Mouse (Mus musculus) lung, embryonic 14.5 days (tissue): ENCODE data around the gene Rap1gds1. TPM values are rescaled to one million over a fixed set of nuclear protein-coding genes. Genes with fewer than 3 reads are reported as not detected.

Experiments used
- ATAC-seq: fragments of 200-750 bp; cut with Nextera tagmentation; 2 replicates; pipeline ENCODE4 v1.8.0; 2017; ENCODE audit warnings: mild to moderate bottlenecking, moderate TSS enrichment, moderate library complexity; ENCODE audit not compliant: insufficient read depth
- DNase-seq: peaks from one replicate; pipeline ENCODE4 v3.0.0-alpha.2; 2015
- H3K27ac ChIP-seq: fragments of 300-500 bp; sonication (generic); 2 replicates; pipeline ENCODE4 v1.5.1; 2014; ENCODE audit warnings: low read depth, mild to moderate bottlenecking, moderate library complexity
- H3K27me3 ChIP-seq: fragments of 300-500 bp; sonication (generic); 2 replicates; pipeline ENCODE4 v1.6.1; 2014; ENCODE audit warnings: low read length, control low read depth; ENCODE audit not compliant: insufficient read depth
- H3K36me3 ChIP-seq: fragments of 300-500 bp; sonication (generic); 2 replicates; pipeline ENCODE4 v1.6.1; 2014; ENCODE audit warnings: control low read depth; ENCODE audit not compliant: insufficient read depth
- H3K4me1 ChIP-seq: fragments of 300-500 bp; sonication (generic); 2 replicates; pipeline ENCODE4 v1.6.1; 2014; ENCODE audit warnings: antibody characterized with exemption, control low read depth; ENCODE audit not compliant: insufficient read depth
- H3K4me2 ChIP-seq: fragments of 300-500 bp; sonication (generic); 2 replicates; pipeline ENCODE4 v1.6.1; 2014; ENCODE audit warnings: mild to moderate bottlenecking
- H3K4me3 ChIP-seq: fragments of 300-500 bp; sonication (generic); 2 replicates; pipeline ENCODE4 v1.5.1; 2014; ENCODE audit warnings: low read depth, low read length
- H3K9ac ChIP-seq: fragments of 300-500 bp; sonication (generic); 2 replicates; pipeline ENCODE4 v1.6.1; 2014
- H3K9me3 ChIP-seq: fragments of 300-500 bp; sonication (generic); 2 replicates; pipeline ENCODE4 v1.6.1; 2016; ENCODE audit warnings: low read depth, low read length, control low read depth
- CTCF ChIP-seq: IDR thresholded peaks from 2 replicates; pipeline ENCODE4 v1.5.1; 2016; ENCODE audit warnings: antibody characterized with exemption, low read depth
- WGBS: fragments of 180-500 bp; shearing (Covaris S2); extraction: QIAGEN DNeasy Blood & Tissue Kit; methylation state at CpG from one replicate; pipeline ENCODE4 v1.1.7; 2014; 5-methylcytosine and 5-hydroxymethylcytosine counted together
- polyA plus RNA-seq: library from polyadenylated mRNA; unstranded; fragments of >200 nt; fragmentation: Nextera tagmentation; extraction: Ambion mirVana; gene quantifications from 2 replicates; pipeline ENCODE4 v1.2.1, GENCODE M21; 2014

Rap1gds1 gene
- polyA plus RNA-seq, 1 experiment from 2014 or later: 75.0 TPM

GRCm38 (mm10) chr3:139048701-139049622 lies 26.0 kb downstream of the Rap1gds1 start:
- ATAC-seq: no peak
- 81% methylated on average over 12 of the region's 12 CpGs for WGBS
- no peak for DNase-seq
- Histone ChIP-seq H3K27me3 (no peaks in the 10 kb centered on the region), H3K4me1 (no peaks in the 10 kb centered on the region), H3K36me3 (peaks cover 18% of the 10 kb centered on the region), H3K4me3 (no peak overlapping the region), H3K27ac (no peak overlapping the region), H3K4me2 (no peak overlapping the region), H3K9me3 (no peaks in the 10 kb centered on the region), H3K9ac (no peak overlapping the region)
- TF ChIP-seq CTCF: no peak

GRCm38 (mm10) chr3:139042433-139042854 lies 32.6 kb downstream of the Rap1gds1 start:
- no peak overlapping the region for H3K4me3 ChIP-seq
- WGBS: 72% methylated on average over 3 of the region's 3 CpGs
- H3K27ac ChIP-seq: no peak overlapping the region

GRCm38 (mm10) chr3:139041921-139042320 lies 33.1 kb downstream of the Rap1gds1 start:
- H3K27ac ChIP-seq: no peak overlapping the region
- no peak for TF ChIP-seq CTCF
- ATAC-seq: no peak
- H3K4me3 ChIP-seq: no peak overlapping the region
- no peaks in the 10 kb centered on the region for H3K36me3 ChIP-seq
- no peak overlapping the region for H3K9ac ChIP-seq
- H3K27me3 ChIP-seq: no peaks in the 10 kb centered on the region
- no peaks in the 10 kb centered on the region for H3K9me3 ChIP-seq
- no peak overlapping the region for H3K4me2 ChIP-seq
- H3K4me1 ChIP-seq: no peaks in the 10 kb centered on the region
- no peak for DNase-seq
- 75% methylated on average over 4 of the region's 4 CpGs for WGBS

More at GRCm38 (mm10) chr3:139042433-139042854, 32.6 kb downstream of the Rap1gds1 start:
- no peak for DNase-seq
- H3K4me2 ChIP-seq: no peak overlapping the region
- H3K27me3 ChIP-seq: no peaks in the 10 kb centered on the region
- no peak for TF ChIP-seq CTCF
- no peak for ATAC-seq
- H3K9ac ChIP-seq: no peak overlapping the region
- no peaks in the 10 kb centered on the region for H3K36me3 ChIP-seq
- no peaks in the 10 kb centered on the region for H3K9me3 ChIP-seq
- no peaks in the 10 kb centered on the region for H3K4me1 ChIP-seq

GRCm38 (mm10) chr3:139037030-139037429 lies 38.0 kb downstream of the Rap1gds1 start:
- no peaks in the 10 kb centered on the region for H3K9me3 ChIP-seq
- ATAC-seq (no peak), DNase-seq (no peak)
- no peaks in the 10 kb centered on the region for H3K27me3 ChIP-seq
- H3K27ac ChIP-seq: no peak overlapping the region
- no peaks in the 10 kb centered on the region for H3K36me3 ChIP-seq
- WGBS: 89% methylated on average over 4 of the region's 4 CpGs
- H3K4me2 ChIP-seq: no peak overlapping the region
- no peak overlapping the region for H3K9ac ChIP-seq
- H3K4me1 ChIP-seq: no peaks in the 10 kb centered on the region
- TF ChIP-seq CTCF: no peak
- H3K4me3 ChIP-seq: no peak overlapping the region

GRCm38 (mm10) chr3:139033179-139033578 lies 41.8 kb downstream of the Rap1gds1 start:
- Histone ChIP-seq H3K9ac (no peak overlapping the region), H3K4me2 (no peak overlapping the region), H3K27ac (no peak overlapping the region), H3K9me3 (no peaks in the 10 kb centered on the region), H3K36me3 (no peaks in the 10 kb centered on the region; the same call in 1 of the 2 replicates), H3K27me3 (no peaks in the 10 kb centered on the region), H3K4me1 (no peaks in the 10 kb centered on the region), H3K4me3 (no peak overlapping the region)
- no peak for TF ChIP-seq CTCF
- DNase-seq (no peak), ATAC-seq (no peak)
- WGBS: 76% methylated on average over 6 of the region's 6 CpGs

GRCm38 (mm10) chr3:139030644-139031227 lies 44.3 kb downstream of the Rap1gds1 start:
- ATAC-seq (no peak), DNase-seq (no peak)
- no peaks in the 10 kb centered on the region for H3K4me1 ChIP-seq
- WGBS: 92% methylated on average over 4 of the region's 4 CpGs
- no peaks in the 10 kb centered on the region for H3K9me3 ChIP-seq
- no peak overlapping the region for H3K4me3 ChIP-seq
- H3K36me3 ChIP-seq: no peaks in the 10 kb centered on the region; the same call in 1 of the 2 replicates
- no peak overlapping the region for H3K4me2 ChIP-seq
- H3K9ac ChIP-seq: no peak overlapping the region
- TF ChIP-seq CTCF: no peak
- no peaks in the 10 kb centered on the region for H3K27me3 ChIP-seq
- no peak overlapping the region for H3K27ac ChIP-seq

- Histone ChIP-seq H3K4me2 (no peak overlapping the region), H3K9me3 (no peaks in the 10 kb centered on the region), H3K27me3 (no peaks in the 10 kb centered on the region), H3K4me3 (no peak overlapping the region), H3K36me3 (peaks cover 4% of the 10 kb centered on the region; the same call in 1 of the 2 replicates), H3K27ac (no peak overlapping the region), H3K9ac (no peak overlapping the region), H3K4me1 (no peaks in the 10 kb centered on the region)
- TF ChIP-seq CTCF: no peak
- no peak for ATAC-seq
- no peak for DNase-seq
- WGBS: 72% methylated on average over 5 of the region's 5 CpGs
Measured at GRCm38 (mm10) chr3:139025077-139025476, 49.9 kb downstream of the Rap1gds1 start.
